Mouse (Mus musculus) cerebellum, postnatal 4 days (tissue): Measurements from ENCODE around the gene Npdc1.

ENCODE experiments used
- DNase-seq, 2 experiments: peaks; one replicate each; pipeline ENCODE4 v3.0.0; 2022; ENCODE audit warnings: low spot score in 2 of 2, mixed read lengths in 1 of 2

Npdc1 gene

GRCm38 (mm10) chr2:25430395-25431233 is 31.5 kb downstream of the Npdc1 start:
- no peak for DNase-seq

- no peak for DNase-seq
Observed at GRCm38 (mm10) chr2:25431308-25431855, 32.2 kb downstream of the Npdc1 start.

DNA sequence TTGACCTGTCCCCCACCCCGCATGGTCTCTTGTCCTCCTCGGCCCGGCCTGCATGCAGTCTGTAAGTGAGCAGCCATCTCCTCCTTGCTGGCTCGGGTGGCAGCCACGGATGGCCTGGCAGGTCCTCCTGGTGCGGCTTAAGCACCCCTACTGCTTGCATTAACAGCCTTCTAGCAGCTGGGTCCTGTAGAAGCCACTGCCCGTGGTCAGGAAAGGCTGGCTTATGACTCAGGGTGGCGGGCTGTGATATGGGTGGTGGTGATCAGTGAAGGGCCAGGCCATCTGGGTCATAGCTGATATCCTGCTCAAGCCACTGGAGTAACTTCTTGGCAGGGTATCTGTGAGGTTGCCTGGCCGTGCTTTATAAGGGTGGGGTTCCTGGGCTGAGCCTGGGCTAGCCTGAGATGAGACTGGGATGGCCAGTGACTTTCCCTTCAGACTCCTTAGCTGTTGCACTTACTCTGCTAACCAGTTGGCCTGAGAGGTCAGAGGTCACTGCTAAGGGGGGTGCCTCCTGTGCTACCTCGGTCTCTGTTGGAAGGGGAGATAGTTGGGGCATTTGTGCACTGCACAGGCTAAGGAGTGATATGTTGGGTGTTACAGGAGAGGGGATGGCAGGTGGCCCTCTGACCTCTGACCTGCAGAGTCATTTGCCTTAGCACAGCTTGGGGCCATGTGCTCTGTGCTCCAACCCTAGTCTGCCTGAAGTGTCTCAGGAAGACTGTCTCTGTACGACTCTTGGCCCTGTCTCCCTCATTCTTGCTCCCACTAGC is 33.4 kb downstream of the Npdc1 start:
- DNase-seq, result no peak

DNA sequence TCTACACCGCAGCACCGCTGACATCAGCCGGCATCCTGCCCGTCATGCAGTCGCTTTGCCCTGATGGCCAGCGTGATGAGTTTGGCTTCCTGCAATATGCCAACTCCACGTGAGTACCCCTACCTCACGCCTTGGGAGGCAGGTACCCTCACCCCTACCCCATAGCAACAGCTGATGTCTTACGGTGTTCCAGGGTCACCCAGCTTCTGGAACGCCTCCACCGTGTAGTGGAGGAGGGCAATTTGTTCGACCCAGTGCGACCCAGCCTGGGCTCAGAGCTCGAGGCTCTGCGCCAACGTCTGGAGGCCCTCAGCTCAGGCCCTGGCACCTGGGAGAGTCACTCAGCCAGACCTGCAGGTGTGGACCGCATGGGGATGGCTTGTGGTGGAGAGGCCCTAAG is 34.0 kb downstream of the Npdc1 start:
- DNase-seq, result no peak

DNA sequence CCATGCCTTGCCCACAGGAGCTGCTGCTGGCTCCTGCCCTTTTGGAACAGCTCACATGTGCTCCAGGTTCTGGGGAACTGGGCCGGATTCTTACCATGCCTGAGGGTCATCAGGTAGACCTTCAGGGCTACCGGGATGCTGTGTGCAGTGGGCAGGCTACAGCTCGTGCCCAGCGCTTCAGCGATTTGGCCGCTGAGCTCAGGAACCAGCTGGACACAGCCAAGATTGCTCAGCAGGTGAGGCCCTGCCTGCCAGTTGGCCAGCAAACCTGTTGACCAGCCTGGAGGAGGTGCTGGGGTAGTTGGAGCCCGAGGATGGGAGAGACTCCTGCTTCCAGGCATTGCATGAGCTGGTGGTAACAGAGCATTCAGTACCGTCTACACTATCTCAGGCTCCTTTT is 35.1 kb downstream of the Npdc1 start:
- DNase-seq, result no peak

- DNase-seq, result no peak
Observed at GRCm38 (mm10) chr2:25436286-25436820, 37.2 kb downstream of the Npdc1 start.

- no peak for DNase-seq
Observed at GRCm38 (mm10) chr2:25441067-25441466, 41.9 kb downstream of the Npdc1 start.

DNA sequence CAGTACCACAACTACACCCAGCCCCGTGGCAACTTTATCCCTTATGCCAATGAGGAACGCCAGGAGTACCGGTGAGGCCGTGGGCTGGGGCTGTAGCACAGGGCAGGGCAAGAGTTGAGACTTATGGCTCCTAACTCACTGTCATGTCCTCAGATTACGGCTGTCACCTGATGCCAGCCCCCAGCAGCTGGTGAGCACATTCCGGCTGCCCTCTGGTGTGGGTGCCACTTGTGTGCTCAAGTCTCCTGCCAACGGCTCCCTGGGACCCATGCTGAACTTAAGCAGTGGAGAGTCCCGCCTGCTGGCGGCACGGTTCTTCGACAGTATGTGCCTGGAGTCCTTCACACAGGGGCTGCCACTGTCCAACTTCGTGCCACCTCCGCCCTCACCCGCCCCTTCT is 43.5 kb downstream of the Npdc1 start:
- DNase-seq, result no peak

GRCm38 (mm10) chr2:25450853-25451647 is 51.9 kb downstream of the Npdc1 start:
- no peak for DNase-seq

DNA sequence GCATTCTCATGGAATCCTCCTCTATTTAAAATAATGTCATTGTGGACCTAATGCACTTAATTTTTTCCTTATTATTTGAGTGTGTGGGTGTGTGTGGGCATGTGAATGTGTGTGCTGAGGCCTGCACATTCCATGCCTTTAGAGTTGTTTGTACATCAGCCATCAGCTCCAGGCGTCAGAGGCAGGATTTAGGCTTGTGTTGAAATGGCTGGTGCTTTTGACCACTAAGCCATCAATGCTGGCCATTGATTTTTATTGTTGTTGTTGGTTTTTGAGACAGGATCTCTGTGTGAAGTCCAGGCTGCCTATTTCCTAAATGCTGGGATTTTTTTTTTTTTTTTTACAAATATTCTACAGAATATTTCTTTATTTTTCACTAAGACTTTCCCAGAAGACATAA is 53.8 kb downstream of the Npdc1 start:
- no peak for DNase-seq

GRCm38 (mm10) chr2:25456205-25456953 is 57.2 kb downstream of the Npdc1 start, which contains the start of gene Clic3:
TSS of gene Clic3 (plus strand) at chr2:25456838.
- DNase-seq, result no peak

DNA sequence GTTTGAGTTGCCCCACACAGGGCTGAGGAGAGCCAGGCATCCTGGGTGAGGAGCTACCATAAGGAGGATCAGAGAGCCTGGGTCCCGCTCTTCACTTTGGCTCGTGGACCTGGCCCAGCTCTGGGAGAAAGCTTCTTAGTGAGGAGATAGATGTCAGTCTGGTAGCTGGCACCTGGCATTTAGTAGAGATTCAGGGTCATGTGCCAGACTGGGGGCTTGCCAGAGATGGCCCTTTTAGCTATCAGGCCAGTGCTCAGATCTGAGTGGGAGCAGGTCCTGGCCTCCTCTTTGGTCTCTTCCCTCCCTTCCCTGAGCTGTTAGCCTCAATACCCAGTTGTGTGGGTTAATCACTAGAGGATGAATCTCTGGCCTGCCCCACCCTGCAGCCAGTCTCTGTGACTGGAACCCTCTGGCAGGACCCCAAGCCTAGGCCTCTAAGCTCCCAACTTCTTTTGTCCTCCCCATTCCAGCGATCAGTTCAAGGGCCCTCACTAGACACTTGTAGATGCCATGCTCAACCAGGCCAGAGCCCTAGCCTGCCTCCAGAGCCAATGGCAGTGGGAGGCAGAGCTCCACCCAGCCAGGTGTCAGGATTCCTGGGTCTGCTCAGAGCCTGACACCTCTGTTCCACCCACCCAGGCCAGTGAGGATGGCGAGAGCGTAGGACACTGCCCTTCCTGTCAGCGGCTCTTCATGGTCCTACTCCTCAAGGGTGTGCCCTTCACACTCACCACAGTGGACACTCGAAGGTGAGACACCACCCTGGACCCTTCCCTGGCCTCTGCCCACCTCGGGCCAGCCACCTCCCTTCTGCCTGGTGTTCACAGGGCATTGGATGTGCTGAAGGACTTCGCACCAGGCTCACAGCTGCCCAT is 58.1 kb downstream of the Npdc1 start:
- no peak for DNase-seq

DNA sequence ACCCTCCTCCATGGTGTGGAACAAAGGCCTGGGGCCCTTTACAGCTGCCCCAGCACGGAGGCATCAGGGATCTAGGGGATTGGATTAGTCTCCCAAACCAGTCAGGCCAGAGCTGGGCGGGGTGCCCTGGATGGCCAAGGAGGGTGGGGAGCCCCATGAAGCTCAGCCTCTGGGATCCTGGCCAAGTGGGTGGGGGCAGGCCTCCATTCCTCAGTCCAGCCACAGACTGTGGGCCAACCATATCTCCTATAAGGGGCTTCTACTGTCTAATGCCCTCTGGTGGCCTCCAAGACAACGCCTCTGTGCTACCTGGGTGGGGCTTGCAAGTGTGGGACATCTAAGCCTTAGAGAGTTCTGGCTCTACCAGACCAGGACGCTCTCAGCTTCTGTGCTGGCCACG is 59.8 kb downstream of the Npdc1 start:
- no peak for DNase-seq
